Mouse (Mus musculus) myocyte (in vitro differentiated cells): ENCODE results near the gene Bcr. TPM values are rescaled to one million over a fixed set of nuclear protein-coding genes. Genes with fewer than 3 reads are reported as not detected.
A peak's percentile ranks its signal among the peaks of the same experiment; 100 is the strongest.

ENCODE experiments used
- H3K27me3 ChIP-seq: one replicate; pipeline ENCODE4 v1.6.1; 2011; ENCODE audit not compliant: control insufficient read depth, insufficient read depth, insufficient read length
- H3K36me3 ChIP-seq: one replicate; pipeline ENCODE4 v1.6.1; 2011; ENCODE audit not compliant: control insufficient read depth, insufficient read depth
- H3K4me2 ChIP-seq: one replicate; pipeline ENCODE4 v1.6.1; 2011; ENCODE audit warnings: low read depth, control low read depth
- H3K4me3 ChIP-seq: one replicate; pipeline ENCODE4 v1.5.1; 2011; ENCODE audit warnings: mild to moderate bottlenecking, control low read depth, moderate library complexity
- H3K79me2 ChIP-seq: one replicate; pipeline ENCODE4 v1.6.1; 2011; ENCODE audit not compliant: control insufficient read depth, insufficient read depth
- H3ac ChIP-seq: one replicate; pipeline ENCODE4 v1.6.1; 2011; ENCODE audit not compliant: control insufficient read depth, insufficient read length
- CEBPB ChIP-seq: IDR thresholded peaks from 2 replicates; pipeline ENCODE4 v1.6.1; 2011; ENCODE audit warnings: mild to moderate bottlenecking, moderate library complexity; ENCODE audit not compliant: poor library complexity, insufficient read depth, severe bottlenecking
- E2F4 ChIP-seq: IDR thresholded peaks from one replicate; pipeline ENCODE4 v1.6.1; 2011; ENCODE audit warnings: mild to moderate bottlenecking, control low read depth, moderate library complexity; ENCODE audit not compliant: insufficient read depth
- MAX ChIP-seq: IDR thresholded peaks from one replicate; pipeline ENCODE4 v1.6.1; 2011; ENCODE audit warnings: low read depth, mild to moderate bottlenecking, control low read depth
- MYOD1 ChIP-seq, 3 experiments: IDR thresholded peaks; one replicate each; pipeline ENCODE4 v1.6.1; 2011; ENCODE audit warnings: control low read depth in 2 of 3, low read depth in 2 of 3, mild to moderate bottlenecking in 2 of 3, moderate library complexity in 1 of 3; ENCODE audit not compliant: insufficient read length in 2 of 3, control insufficient read depth in 1 of 3
- MYOG ChIP-seq, 3 experiments: IDR thresholded peaks; one replicate each; pipeline ENCODE4 v1.6.1; 2011; ENCODE audit warnings: control low read depth in 2 of 3, low read depth in 2 of 3, mild to moderate bottlenecking in 2 of 3; ENCODE audit not compliant: insufficient read length in 2 of 3, control insufficient read depth in 1 of 3, insufficient read depth in 1 of 3
- POLR2A ChIP-seq: IDR thresholded peaks from one replicate; pipeline ENCODE4 v1.6.1; 2011; ENCODE audit warnings: low read depth, mild to moderate bottlenecking, control low read depth, moderate library complexity; ENCODE audit not compliant: insufficient read length
- POLR2AphosphoS2 ChIP-seq: IDR thresholded peaks from one replicate; pipeline ENCODE4 v1.6.1; 2011; ENCODE audit warnings: low read depth, control low read depth; ENCODE audit not compliant: insufficient read length
- REST ChIP-seq: IDR thresholded peaks from one replicate; pipeline ENCODE4 v1.6.1; 2011; ENCODE audit warnings: mild to moderate bottlenecking, control low read depth, moderate library complexity; ENCODE audit not compliant: insufficient read depth, insufficient read length
- SRF ChIP-seq: IDR thresholded peaks from one replicate; pipeline ENCODE4 v1.6.1; 2011; ENCODE audit warnings: low read depth; ENCODE audit not compliant: control insufficient read depth, insufficient read length
- TCF12 ChIP-seq: IDR thresholded peaks from one replicate; pipeline ENCODE4 v1.6.1; 2011; ENCODE audit warnings: mild to moderate bottlenecking, control low read depth; ENCODE audit not compliant: poor library complexity, insufficient read depth, severe bottlenecking
- TCF3 ChIP-seq: IDR thresholded peaks from one replicate; pipeline ENCODE4 v1.6.1; 2011; ENCODE audit warnings: low read depth, control low read depth; ENCODE audit not compliant: insufficient read length
- USF1 ChIP-seq: IDR thresholded peaks from one replicate; pipeline ENCODE4 v1.6.1; 2011; ENCODE audit warnings: low read depth, mild to moderate bottlenecking, control low read depth, moderate library complexity
- polyA plus RNA-seq: library from polyadenylated mRNA; unstranded; fragments of >200 nt; fragmentation: generic; extraction: Trizol; gene quantifications from one replicate; pipeline ENCODE4 v1.2.1, GENCODE M21; 2012; ENCODE audit warnings: missing spikeins

The Bcr gene
- polyA plus RNA-seq, 1 experiment, result 16.8 TPM

GRCm38 (mm10) chr10:75105687-75106086 is 45.3 kb downstream of the Bcr start:
- Histone ChIP-seq H3K4me2 (peak overlapping the region; percentile 85), H3K4me3 (no peak overlapping the region), H3ac (no peak overlapping the region), H3K79me2 (peaks cover 50% of the 10 kb centered on the region), H3K36me3 (no peaks in the 10 kb centered on the region), H3K27me3 (no peaks in the 10 kb centered on the region)
- no peak for TF ChIP-seq POLR2AphosphoS2

- Histone ChIP-seq H3K79me2 (peaks cover 46% of the 10 kb centered on the region), H3K4me2 (peak overlapping the region; percentile 26), H3K4me3 (no peak overlapping the region), H3K27me3 (no peaks in the 10 kb centered on the region), H3K36me3 (no peaks in the 10 kb centered on the region), H3ac (no peak overlapping the region)
- TF ChIP-seq USF1 (peak; percentile 58), POLR2AphosphoS2 (no peak), E2F4 (no peak), MYOD1 (IDR thresholded peaks at IDR 0.05; ENCODE audit: control insufficient read depth in 1 of 3, insufficient read length in 2 of 3, low read depth in 2 of 3) (no peak), MAX (no peak), REST (no peak), TCF3 (no peak), CEBPB (no peak), MYOG (IDR thresholded peaks at IDR 0.05; ENCODE audit: control insufficient read depth in 1 of 3, insufficient read depth in 1 of 3, insufficient read length in 2 of 3, low read depth in 2 of 3) (no peak)
Observed at GRCm38 (mm10) chr10:75106940-75107381, 46.6 kb downstream of the Bcr start.

- no peak for TF ChIP-seq E2F4
- no peak for TF ChIP-seq MYOD1 (IDR thresholded peaks at IDR 0.05; ENCODE audit: control insufficient read depth in 1 of 3, insufficient read length in 2 of 3, low read depth in 2 of 3)
- no peak for TF ChIP-seq MYOG (IDR thresholded peaks at IDR 0.05; ENCODE audit: control insufficient read depth in 1 of 3, insufficient read depth in 1 of 3, insufficient read length in 2 of 3, low read depth in 2 of 3)
- no peak for TF ChIP-seq USF1
- TF ChIP-seq SRF, result no peak
- no peak for TF ChIP-seq TCF12
- no peak for TF ChIP-seq POLR2A
- no peak for TF ChIP-seq MAX
- no peak for TF ChIP-seq POLR2AphosphoS2
- TF ChIP-seq TCF3, result no peak
- no peak for TF ChIP-seq REST
- no peak for TF ChIP-seq CEBPB
- Histone ChIP-seq H3K27me3 (no peaks in the 10 kb centered on the region), H3ac (no peak overlapping the region), H3K4me3 (no peak overlapping the region), H3K36me3 (no peaks in the 10 kb centered on the region), H3K79me2 (peaks cover 46% of the 10 kb centered on the region), H3K4me2 (no peak overlapping the region)
Observed at GRCm38 (mm10) chr10:75108092-75108491, 47.7 kb downstream of the Bcr start.

DNA sequence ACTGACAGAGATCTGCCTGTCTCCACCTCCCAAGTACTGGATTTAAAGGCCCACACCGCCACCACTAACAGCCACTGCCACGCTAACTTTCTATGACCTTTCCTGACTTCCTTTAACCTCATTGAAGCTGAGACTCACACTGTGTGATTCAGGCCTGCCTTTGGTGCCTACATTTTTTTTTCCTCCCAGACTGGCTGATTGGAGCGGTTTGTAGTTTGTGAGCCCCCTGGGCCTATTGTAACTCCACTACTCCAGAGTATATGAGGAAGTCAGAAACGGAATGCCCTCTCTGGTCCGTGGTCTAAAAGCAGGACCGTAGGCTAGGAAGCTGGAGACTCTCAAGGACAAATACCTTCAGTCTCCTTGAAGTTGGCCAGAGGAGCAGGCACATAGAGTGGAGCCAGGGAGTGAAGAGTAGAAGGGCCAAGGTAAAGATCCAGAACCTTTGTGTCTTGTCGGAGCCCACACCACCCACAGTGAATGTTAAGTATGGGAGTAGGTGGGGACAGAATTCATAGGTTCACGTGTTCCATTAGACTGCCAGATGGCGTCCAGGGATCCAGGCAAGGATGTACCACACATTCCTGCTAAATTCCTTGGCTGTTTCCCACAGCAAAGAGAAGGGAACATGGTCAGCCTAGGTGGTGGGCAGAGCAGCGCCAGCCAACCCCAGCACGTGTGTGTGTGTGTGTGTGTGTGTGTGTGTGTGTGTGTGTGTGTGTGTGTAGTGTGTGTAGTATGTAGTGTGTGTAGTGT is 51.2 kb downstream of the Bcr start:
- Histone ChIP-seq H3K4me2 (no peak overlapping the region), H3ac (no peak overlapping the region), H3K4me3 (no peak overlapping the region), H3K79me2 (peaks cover 35% of the 10 kb centered on the region), H3K27me3 (no peaks in the 10 kb centered on the region), H3K36me3 (no peaks in the 10 kb centered on the region)
- TF ChIP-seq E2F4 (no peak), REST (no peak), MAX (no peak), TCF12 (no peak), CEBPB (no peak), SRF (no peak), USF1 (no peak), MYOG (IDR thresholded peaks at IDR 0.05; ENCODE audit: control insufficient read depth in 1 of 3, insufficient read depth in 1 of 3, insufficient read length in 2 of 3, low read depth in 2 of 3) (peak in 1 of 3 experiments; percentile 60), TCF3 (no peak), MYOD1 (IDR thresholded peaks at IDR 0.05; ENCODE audit: control insufficient read depth in 1 of 3, insufficient read length in 2 of 3, low read depth in 2 of 3) (peak in 1 of 3 experiments; percentile 14), POLR2AphosphoS2 (no peak), POLR2A (no peak)

DNA sequence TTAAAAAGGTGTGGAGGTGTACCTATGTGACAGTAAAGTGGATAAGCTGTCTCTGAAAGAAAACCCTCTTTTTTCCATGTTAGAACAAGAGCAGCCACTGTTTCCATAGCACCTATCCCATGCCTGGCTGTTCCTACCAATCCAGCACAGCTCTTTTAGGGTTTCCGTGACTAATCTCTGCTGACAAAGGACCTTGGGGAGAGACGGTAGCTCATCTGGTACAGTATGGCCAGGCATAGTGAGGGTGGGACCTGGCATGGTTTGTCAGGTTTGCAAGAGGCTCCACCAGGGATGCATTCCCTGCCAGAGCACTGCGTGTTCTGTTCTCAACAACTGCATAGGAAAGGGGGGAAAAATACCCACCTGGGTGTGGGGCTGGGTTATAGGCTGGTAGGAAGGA is 52.0 kb downstream of the Bcr start:
- TF ChIP-seq MYOD1 (IDR thresholded peaks at IDR 0.05; ENCODE audit: control insufficient read depth in 1 of 3, insufficient read length in 2 of 3, low read depth in 2 of 3) (no peak), POLR2AphosphoS2 (no peak), TCF12 (no peak), SRF (no peak), MYOG (IDR thresholded peaks at IDR 0.05; ENCODE audit: control insufficient read depth in 1 of 3, insufficient read depth in 1 of 3, insufficient read length in 2 of 3, low read depth in 2 of 3) (no peak), USF1 (no peak), REST (no peak), E2F4 (no peak), MAX (no peak)
- Histone ChIP-seq H3K4me2 (no peak overlapping the region), H3K79me2 (peaks cover 35% of the 10 kb centered on the region), H3K36me3 (no peaks in the 10 kb centered on the region), H3K27me3 (no peaks in the 10 kb centered on the region), H3ac (no peak overlapping the region), H3K4me3 (no peak overlapping the region)
